Mouse (Mus musculus) heart, postnatal 0 days (tissue): ENCODE measurements at regions not wholly inside any gene's neighbourhood (a gene's known extent, or its start where the extent isn't known, plus 50 kb on each side); places are given as distances from the start of the nearest gene placed in this dataset.
A peak's percentile ranks its signal among the peaks of the same experiment; 100 is the strongest.

Experiments used
- ATAC-seq: fragments of 200-750 bp; cut with Nextera tagmentation; 2 replicates; pipeline ENCODE4 v1.8.0; 2017; ENCODE audit warnings: low read depth, moderate number of reproducible peaks, moderate library complexity; ENCODE audit not compliant: insufficient read depth
- DNase-seq: peaks from one replicate; pipeline ENCODE4 v3.0.0-alpha.2; 2016; ENCODE audit warnings: low spot score
- H3K27ac ChIP-seq: fragments of 300-500 bp; sonication (generic); 2 replicates; pipeline ENCODE4 v1.5.1; 2014; ENCODE audit warnings: low read depth, mild to moderate bottlenecking
- H3K27me3 ChIP-seq: fragments of 300-500 bp; sonication (generic); 2 replicates; pipeline ENCODE4 v1.6.1; 2014; ENCODE audit warnings: low read length, mixed read lengths; ENCODE audit not compliant: control insufficient read depth, insufficient read depth
- H3K36me3 ChIP-seq: fragments of 300-500 bp; sonication (generic); replicated peaks from 2 replicates; pipeline ENCODE4 v1.6.1; 2014; ENCODE audit warnings: low read length, mixed read lengths; ENCODE audit not compliant: control insufficient read depth, insufficient read depth
- H3K4me1 ChIP-seq: fragments of 300-500 bp; sonication (generic); 2 replicates; pipeline ENCODE4 v1.6.1; 2014; ENCODE audit warnings: antibody characterized with exemption; ENCODE audit not compliant: control insufficient read depth, insufficient read depth
- H3K4me2 ChIP-seq: fragments of 300-500 bp; sonication (generic); 2 replicates; pipeline ENCODE4 v1.6.1; 2014; ENCODE audit warnings: low read depth, mild to moderate bottlenecking, low read length, moderate library complexity
- H3K4me3 ChIP-seq: fragments of 300-500 bp; sonication (generic); 2 replicates; pipeline ENCODE4 v1.5.1; 2014; ENCODE audit warnings: low read depth, low read length
- H3K9ac ChIP-seq: fragments of 300-500 bp; sonication (generic); replicated peaks from 2 replicates; pipeline ENCODE4 v1.6.1; 2014; ENCODE audit warnings: low read depth, low read length, mixed read lengths
- H3K9me3 ChIP-seq: fragments of 300-500 bp; sonication (generic); replicated peaks from 2 replicates; pipeline ENCODE4 v1.6.1; 2016; ENCODE audit warnings: low read length; ENCODE audit not compliant: control insufficient read depth
- CTCF ChIP-seq: IDR thresholded peaks from 2 replicates; pipeline ENCODE4 v1.5.1; 2016; ENCODE audit warnings: antibody characterized with exemption, control low read depth, low read depth
- EP300 ChIP-seq: IDR thresholded peaks from 2 replicates; pipeline ENCODE4 v1.6.1; 2016; ENCODE audit warnings: antibody characterized with exemption, low read depth
- WGBS: fragments of 180-500 bp; shearing (Covaris S2); extraction: QIAGEN DNeasy Blood & Tissue Kit; methylation state at CpG from one replicate; pipeline ENCODE4 v1.1.7; 2014; 5-methylcytosine and 5-hydroxymethylcytosine counted together

GRCm38 (mm10) chr5:97632791-97633190 lies 176.0 kb upstream of the Gk2 start:
- WGBS, result 62% methylated on average over 7 of the region's 7 CpGs
- H3K4me3 ChIP-seq, result no peak overlapping the region
- no peak for ATAC-seq
- no peaks in the 10 kb centered on the region for H3K9me3 ChIP-seq
- no peak overlapping the region for H3K27ac ChIP-seq
- H3K9ac ChIP-seq, result no peak overlapping the region
- DNase-seq, result no peak
- H3K36me3 ChIP-seq, result no peaks in the 10 kb centered on the region
- no peak overlapping the region for H3K4me2 ChIP-seq
- 0 out of 2 replicates have a peak, but pooled peaks cover 3% of the 10 kb centered on the region for H3K4me1 ChIP-seq
- no peak for TF ChIP-seq EP300
- TF ChIP-seq CTCF, result no peak
- no peaks in the 10 kb centered on the region for H3K27me3 ChIP-seq

DNA sequence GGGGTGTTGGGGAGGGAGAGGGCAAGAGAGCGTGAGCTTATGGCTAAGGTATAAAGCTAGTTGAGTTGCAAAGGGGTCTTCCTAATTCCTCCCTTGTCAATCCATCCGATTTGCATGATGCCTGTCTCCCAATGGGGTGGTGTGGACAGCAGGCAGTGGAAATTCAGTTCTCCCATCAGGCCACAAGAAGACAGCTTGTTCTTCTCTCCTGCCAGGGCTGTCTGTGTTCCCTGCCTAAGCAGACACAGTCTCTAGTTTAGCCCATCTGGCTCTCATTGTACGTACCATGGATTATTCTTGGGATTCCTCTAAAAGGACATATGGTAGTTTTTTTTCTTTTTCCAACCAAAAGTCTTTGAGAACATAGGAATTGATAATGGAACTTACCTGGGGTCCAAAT lies 168.4 kb upstream of the Gk2 start:
- no peak for TF ChIP-seq CTCF
- TF ChIP-seq EP300, result no peak
- Histone ChIP-seq H3K9ac (no peak overlapping the region), H3K9me3 (no peaks in the 10 kb centered on the region), H3K4me3 (no peak overlapping the region), H3K4me1 (no peaks in the 10 kb centered on the region), H3K36me3 (no peaks in the 10 kb centered on the region), H3K27ac (no peak overlapping the region), H3K27me3 (no peaks in the 10 kb centered on the region), H3K4me2 (no peak overlapping the region)
- DNase-seq, result no peak
- ATAC-seq, result no peak
- WGBS, result 85% methylated on average over 3 of the region's 3 CpGs

- H3K9ac ChIP-seq, result no peak overlapping the region
- no peak for TF ChIP-seq EP300
- TF ChIP-seq CTCF, result no peak
- no peaks in the 10 kb centered on the region for H3K9me3 ChIP-seq
- H3K4me1 ChIP-seq, result no peaks in the 10 kb centered on the region
- no peak overlapping the region for H3K4me2 ChIP-seq
- no peaks in the 10 kb centered on the region for H3K27me3 ChIP-seq
- no peak overlapping the region for H3K27ac ChIP-seq
- no peaks in the 10 kb centered on the region for H3K36me3 ChIP-seq
- H3K4me3 ChIP-seq, result no peak overlapping the region
- 62% methylated on average over 2 of the region's 2 CpGs for WGBS
- ATAC-seq, result no peak
- no peak for DNase-seq
Measured at GRCm38 (mm10) chr5:97619890-97620289, 163.1 kb upstream of the Gk2 start.

GRCm38 (mm10) chr5:97618411-97618810 lies 161.6 kb upstream of the Gk2 start:
- Histone ChIP-seq H3K27me3 (no peaks in the 10 kb centered on the region), H3K4me3 (no peak overlapping the region), H3K4me1 (no peaks in the 10 kb centered on the region), H3K4me2 (no peak overlapping the region), H3K9me3 (no peaks in the 10 kb centered on the region), H3K27ac (no peak overlapping the region), H3K9ac (no peak overlapping the region), H3K36me3 (no peaks in the 10 kb centered on the region)
- ATAC-seq (no peak), DNase-seq (no peak)
- 37% methylated on average over 4 of the region's 4 CpGs for WGBS
- TF ChIP-seq EP300, result no peak
- no peak for TF ChIP-seq CTCF

- Histone ChIP-seq H3K9me3 (no peaks in the 10 kb centered on the region), H3K4me1 (no peaks in the 10 kb centered on the region), H3K27me3 (no peaks in the 10 kb centered on the region), H3K36me3 (no peaks in the 10 kb centered on the region), H3K4me3 (no peak overlapping the region), H3K4me2 (peak overlapping the region; percentile 9; the same call in 1 of the 2 replicates), H3K9ac (no peak overlapping the region), H3K27ac (peak overlapping the region; percentile 23; the same call in 1 of the 2 replicates)
- peak; percentile 59 for DNase-seq
- 24% methylated on average over 6 of the region's 6 CpGs for WGBS
- TF ChIP-seq EP300 (no peak), CTCF (no peak)
- peak; percentile 75; the same call in 1 of the 2 replicates for ATAC-seq
Measured at GRCm38 (mm10) chr5:97602176-97602575, 145.4 kb upstream of the Gk2 start.

GRCm38 (mm10) chr5:97601384-97601783 lies 144.6 kb upstream of the Gk2 start:
- Histone ChIP-seq H3K9me3 (no peaks in the 10 kb centered on the region), H3K4me2 (no peak overlapping the region), H3K27me3 (no peaks in the 10 kb centered on the region), H3K9ac (no peak overlapping the region), H3K4me1 (no peaks in the 10 kb centered on the region), H3K4me3 (no peak overlapping the region), H3K36me3 (no peaks in the 10 kb centered on the region), H3K27ac (no peak overlapping the region)
- ATAC-seq, result no peak
- DNase-seq, result no peak
- WGBS, result 67% methylated on average over 2 of the region's 2 CpGs
- TF ChIP-seq EP300, result no peak
- TF ChIP-seq CTCF, result no peak
